Mouse (Mus musculus) limb, embryonic 14.5 days (tissue): ENCODE results near the gene Prickle2. TPM values are rescaled to one million over a fixed set of nuclear protein-coding genes. Genes with fewer than 3 reads are reported as not detected.

Experiments used
- ATAC-seq: fragments of 200-750 bp; cut with Nextera tagmentation; 2 replicates; pipeline ENCODE4 v1.8.0; 2017; ENCODE audit warnings: low read depth, moderate number of reproducible peaks, moderate TSS enrichment; ENCODE audit not compliant: low FRiP score
- DNase-seq: peaks from one replicate; pipeline ENCODE4 v3.0.0-alpha.2; 2015; ENCODE audit warnings: low spot score
- H3K27ac ChIP-seq: fragments of 300-500 bp; sonication (generic); replicated peaks from 2 replicates; pipeline ENCODE4 v1.5.1; 2014; ENCODE audit warnings: low read depth, mild to moderate bottlenecking, low read length, moderate library complexity, mixed read lengths
- H3K27me3 ChIP-seq: fragments of 300-500 bp; sonication (generic); 2 replicates; pipeline ENCODE4 v1.6.1; 2014; ENCODE audit warnings: low read length, mixed read lengths; ENCODE audit not compliant: control insufficient read depth, insufficient read depth
- H3K36me3 ChIP-seq: fragments of 300-500 bp; sonication (generic); 2 replicates; pipeline ENCODE4 v1.6.1; 2014; ENCODE audit warnings: mild to moderate bottlenecking, low read length, moderate library complexity, mixed read lengths; ENCODE audit not compliant: control insufficient read depth, insufficient read depth
- H3K4me1 ChIP-seq: fragments of 300-500 bp; sonication (generic); 2 replicates; pipeline ENCODE4 v1.6.1; 2014; ENCODE audit warnings: antibody characterized with exemption, low read length, mixed read lengths; ENCODE audit not compliant: control insufficient read depth, insufficient read depth
- H3K4me2 ChIP-seq: fragments of 300-500 bp; sonication (generic); replicated peaks from 2 replicates; pipeline ENCODE4 v1.6.1; 2014; ENCODE audit warnings: low read depth, mild to moderate bottlenecking, low read length, moderate library complexity; ENCODE audit not compliant: severe bottlenecking
- H3K4me3 ChIP-seq: fragments of 300-500 bp; sonication (generic); replicated peaks from 2 replicates; pipeline ENCODE4 v1.5.1; 2014; ENCODE audit warnings: low read length
- H3K9ac ChIP-seq: fragments of 300-500 bp; sonication (generic); 2 replicates; pipeline ENCODE4 v1.6.1; 2014; ENCODE audit warnings: mild to moderate bottlenecking, low read depth, low read length, moderate library complexity; ENCODE audit not compliant: severe bottlenecking
- H3K9me3 ChIP-seq: fragments of 300-500 bp; sonication (generic); 2 replicates; pipeline ENCODE4 v1.6.1; 2016; ENCODE audit warnings: low read length; ENCODE audit not compliant: control insufficient read depth
- POLR2A ChIP-seq: fragments of 200-500 bp; IDR thresholded peaks from 2 replicates; pipeline ENCODE4 v1.8.0; 2012; ENCODE audit warnings: inconsistent platforms, mild to moderate bottlenecking, moderate library complexity, borderline replicate concordance; ENCODE audit not compliant: insufficient read depth, insufficient read length; ENCODE audit errors: extremely low read depth
- WGBS: fragments of 180-500 bp; shearing (Covaris S2); extraction: QIAGEN DNeasy Blood & Tissue Kit; methylation state at CpG from one replicate; pipeline ENCODE4 v1.1.7; 2014; 5-methylcytosine and 5-hydroxymethylcytosine counted together
- polyA plus RNA-seq, 2 experiments: library from polyadenylated mRNA; depleted of rRNA in 1 of 2; stranded (reverse) in 1 of 2; unstranded in 1 of 2; fragments of >200 nt; fragmentation: Nextera tagmentation in 1 of 2; extraction: Ambion mirVana in 1 of 2; gene quantifications; 2 replicates each; pipeline versions ENCODE4 v1.2.1 to v1.2.3; 2012 to 2014

Gene Prickle2
- polyA plus RNA-seq (2012; rRNA removed) (5.5 and 6.4 TPM in 2 replicates), polyA plus RNA-seq (2014; fragmentation: Nextera tagmentation; extraction: Ambion mirVana) (8.0 and 8.4 TPM in 2 replicates)

DNA sequence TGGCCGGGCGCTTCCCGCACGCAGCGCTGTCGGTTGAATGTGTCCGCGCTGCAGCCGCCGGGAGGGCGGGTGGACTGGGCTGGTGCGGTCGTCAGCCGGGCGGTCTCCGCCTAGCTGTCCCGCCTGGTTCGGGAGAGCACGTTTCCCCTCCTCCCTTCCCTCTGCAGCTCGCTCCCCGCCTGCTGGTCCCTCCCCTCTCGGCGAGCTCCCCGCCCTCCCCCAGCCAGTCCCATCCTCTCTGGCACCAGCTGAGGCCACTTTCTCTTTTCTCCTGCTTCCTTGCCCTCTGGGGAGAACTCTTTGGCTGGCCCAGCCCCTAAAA lies at the start of gene Prickle2:
Gene Prickle2, minus strand, starts transcription at position 11 of the 322 bp plus-strand sequence.
- no peaks in the 10 kb centered on the region for H3K36me3 ChIP-seq
- peak within 1 kb of the TSS; percentile 52 for H3K27ac ChIP-seq
- 3% methylated on average over 7 of the region's 24 CpGs for WGBS
- TF ChIP-seq POLR2A, result 0 out of 2 replicates have a peak, but pooled peaks have one; percentile 25
- H3K4me3 ChIP-seq, result peak within 1 kb of the TSS; percentile 83
- H3K4me2 ChIP-seq, result peak within 1 kb of the TSS; percentile 96
- DNase-seq (peak; percentile 82), ATAC-seq (peak; percentile 90)
- H3K4me1 ChIP-seq, result peaks cover 16% of the 10 kb centered on the region
- H3K9me3 ChIP-seq, result no peaks in the 10 kb centered on the region
- H3K9ac ChIP-seq, result peak within 1 kb of the TSS; percentile 74
- H3K27me3 ChIP-seq, result no peaks in the 10 kb centered on the region

DNA sequence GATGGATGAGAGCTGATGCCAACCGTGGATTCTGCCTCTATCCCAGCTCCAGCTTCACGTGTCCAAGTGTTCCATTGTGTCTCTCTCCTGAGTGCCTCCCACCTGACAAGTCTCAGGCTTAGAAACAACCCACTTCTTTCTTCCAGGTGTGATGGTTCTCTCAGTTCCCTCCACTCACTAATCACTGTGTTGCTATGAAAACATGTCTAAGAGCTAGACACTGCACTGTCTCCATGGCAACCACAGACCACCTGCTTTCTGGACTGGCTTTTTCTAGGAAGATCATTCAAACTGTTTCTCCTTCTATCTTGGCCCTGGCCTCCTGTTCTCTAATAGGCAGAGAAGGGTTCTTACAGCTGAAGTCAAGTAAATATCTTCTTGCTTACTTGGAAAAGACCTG lies 46.8 kb upstream of the Prickle2 start:
- 95% methylated on average over 2 of the region's 2 CpGs for WGBS
- DNase-seq (no peak), ATAC-seq (no peak)
- no peaks in the 10 kb centered on the region for H3K36me3 ChIP-seq
- no peaks in the 10 kb centered on the region for H3K4me1 ChIP-seq
- H3K9ac ChIP-seq, result no peak overlapping the region
- no peaks in the 10 kb centered on the region for H3K9me3 ChIP-seq
- no peak overlapping the region for H3K4me3 ChIP-seq
- no peak overlapping the region for H3K4me2 ChIP-seq
- TF ChIP-seq POLR2A, result no peak
- H3K27me3 ChIP-seq, result no peaks in the 10 kb centered on the region
- no peak overlapping the region for H3K27ac ChIP-seq

DNA sequence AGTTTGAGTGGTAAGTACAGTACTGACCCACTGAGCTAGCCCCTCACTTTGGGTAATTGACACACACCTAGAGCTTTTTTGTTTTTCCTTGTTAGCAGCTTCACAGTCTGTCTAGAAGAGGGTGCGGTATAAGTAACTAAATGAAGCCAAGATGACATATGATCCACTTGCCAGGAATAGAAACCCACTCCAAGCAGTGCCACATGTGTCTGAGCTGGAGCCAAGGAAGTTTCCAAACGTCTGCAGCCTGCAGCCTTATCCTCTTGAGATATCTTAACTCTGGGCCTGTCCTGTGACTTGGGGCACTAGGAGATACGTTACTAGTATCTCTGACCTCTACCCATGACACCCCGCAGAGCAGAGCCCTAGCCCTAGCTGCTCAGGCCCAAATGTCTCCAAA lies 43.5 kb upstream of the Prickle2 start:
- DNase-seq (no peak), ATAC-seq (no peak)
- Histone ChIP-seq H3K27ac (no peak overlapping the region), H3K4me2 (no peak overlapping the region), H3K9ac (no peak overlapping the region), H3K4me1 (no peaks in the 10 kb centered on the region), H3K27me3 (no peaks in the 10 kb centered on the region), H3K36me3 (no peaks in the 10 kb centered on the region), H3K9me3 (no peaks in the 10 kb centered on the region), H3K4me3 (no peak overlapping the region)
- WGBS, result 59% methylated on average over 4 of the region's 4 CpGs
- TF ChIP-seq POLR2A, result no peak

DNA sequence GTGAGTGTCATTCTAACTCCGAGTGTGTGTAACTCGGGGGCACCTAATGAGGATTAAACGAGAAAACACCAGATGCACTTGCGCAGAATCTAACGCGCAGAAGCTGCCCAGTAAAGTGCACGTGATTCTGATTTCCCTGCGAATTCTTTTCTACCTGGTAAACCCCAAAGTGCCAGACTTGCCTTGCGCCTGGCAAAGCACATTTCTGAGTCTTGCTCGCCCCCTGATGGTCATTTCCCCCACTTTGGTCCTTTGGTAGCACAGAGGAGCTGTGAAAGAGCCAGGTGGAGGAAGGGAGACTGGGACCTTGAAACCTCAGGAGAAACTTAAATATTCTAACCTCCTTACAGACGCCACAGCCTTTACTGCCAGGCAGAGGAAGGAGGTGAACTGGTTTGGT lies 37.6 kb upstream of the Prickle2 start:
- Histone ChIP-seq H3K27me3 (no peaks in the 10 kb centered on the region), H3K4me2 (peak overlapping the region; percentile 36), H3K36me3 (no peaks in the 10 kb centered on the region), H3K9me3 (no peaks in the 10 kb centered on the region), H3K9ac (no peak overlapping the region), H3K4me1 (no peaks in the 10 kb centered on the region), H3K27ac (no peak overlapping the region), H3K4me3 (no peak overlapping the region)
- 8% methylated on average over 11 of the region's 11 CpGs for WGBS
- peak; percentile 79 for DNase-seq
- no peak for TF ChIP-seq POLR2A
- peak; percentile 68; the same call in 1 of the 2 replicates for ATAC-seq

DNA sequence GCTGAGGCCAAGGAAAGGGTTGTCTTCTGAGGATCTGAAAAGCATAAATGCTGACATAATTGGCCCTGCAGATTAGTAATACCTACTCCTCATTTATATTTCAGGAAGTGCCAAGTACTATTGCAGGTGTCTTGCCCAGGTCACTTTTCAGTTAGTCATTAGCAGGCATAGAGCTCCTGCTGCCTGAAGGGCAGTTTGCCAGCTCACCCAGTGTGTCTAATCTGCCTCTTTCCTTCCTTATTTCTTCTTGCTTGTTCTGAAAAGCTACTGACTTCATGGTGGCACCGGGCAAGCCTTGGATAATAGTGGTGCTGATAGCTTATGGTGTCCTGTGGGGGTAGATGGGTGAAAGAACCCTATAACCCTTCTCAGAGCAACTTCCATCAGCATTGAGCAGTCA lies 31.2 kb upstream of the Prickle2 start:
- H3K27ac ChIP-seq, result no peak overlapping the region
- TF ChIP-seq POLR2A, result no peak
- DNase-seq (no peak), ATAC-seq (no peak)
- no peaks in the 10 kb centered on the region for H3K27me3 ChIP-seq
- H3K36me3 ChIP-seq, result no peaks in the 10 kb centered on the region
- H3K9ac ChIP-seq, result no peak overlapping the region
- no peak overlapping the region for H3K4me2 ChIP-seq
- no peak overlapping the region for H3K4me3 ChIP-seq
- no peaks in the 10 kb centered on the region for H3K9me3 ChIP-seq
- H3K4me1 ChIP-seq, result no peaks in the 10 kb centered on the region
- WGBS, result 71% methylated on average over 1 of the region's 1 CpGs

DNA sequence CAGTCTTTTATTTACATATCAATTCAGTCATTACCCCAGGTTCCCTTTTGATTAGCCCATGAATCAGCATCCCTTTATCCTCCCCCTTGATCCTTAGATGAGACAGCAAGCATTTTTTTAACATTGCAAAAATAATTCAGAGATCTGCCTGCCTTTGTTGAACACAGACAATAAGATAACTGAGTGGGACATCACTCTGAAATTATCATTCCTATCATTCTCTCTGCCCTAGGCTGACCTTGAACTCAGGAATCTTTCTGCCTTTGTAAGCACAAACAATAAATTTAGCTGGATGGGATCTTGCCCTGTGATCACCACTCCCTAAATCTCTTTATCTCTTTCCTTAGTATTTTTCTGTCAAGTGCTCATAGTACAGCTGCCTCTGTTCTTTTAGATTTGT lies 27.7 kb upstream of the Prickle2 start:
- H3K27ac ChIP-seq, result no peak overlapping the region
- no peak for TF ChIP-seq POLR2A
- ATAC-seq (no peak), DNase-seq (no peak)
- H3K36me3 ChIP-seq, result no peaks in the 10 kb centered on the region
- H3K4me3 ChIP-seq, result no peak overlapping the region
- H3K9ac ChIP-seq, result no peak overlapping the region
- no peaks in the 10 kb centered on the region for H3K27me3 ChIP-seq
- no peak overlapping the region for H3K4me2 ChIP-seq
- H3K9me3 ChIP-seq, result no peaks in the 10 kb centered on the region
- no peaks in the 10 kb centered on the region for H3K4me1 ChIP-seq
